Mouse (Mus musculus) testis, adult 10 weeks (tissue): ENCODE measurements around the gene Cd1d1. TPM values are rescaled to one million over a fixed set of nuclear protein-coding genes. Genes with fewer than 3 reads are reported as not detected.

Experiments
- polyA plus RNA-seq: library from polyadenylated mRNA; stranded (reverse); fragments of 350-450 nt; fragmentation: Illumina TruSeq; extraction: RNeasy Lipid Tissue Mini Kit (QIAGEN cat#74804); gene quantifications from one replicate; pipeline ENCODE4 v1.2.3, GENCODE M21; 2014; ENCODE audit warnings: low read depth, low replicate concordance

The Cd1d1 gene
- 0.99 TPM for polyA plus RNA-seq

GRCm38 (mm10) chr3:86999415-86999740 is at the start of gene Cd1d1:
Cd1d1 (minus strand) TSS chr3:86999441.

Other genes with a start within 250 kb of the Cd1d1 start
- 0.60 TPM for gene Dclk2, start 78.6 kb downstream of the Cd1d1 start, polyA plus RNA-seq
- gene Kirrel, start 175.3 kb upstream of the Cd1d1 start, polyA plus RNA-seq = 1.1 TPM